Mouse (Mus musculus) liver, embryonic 11.5 days (tissue): ENCODE measurements around the gene Kcnq4. TPM values are rescaled to one million over a fixed set of nuclear protein-coding genes. Genes with fewer than 3 reads are reported as not detected.
A peak's percentile ranks its signal among the peaks of the same experiment; 100 is the strongest.

Source experiments
- ATAC-seq: fragments of 200-750 bp; cut with Nextera tagmentation; replicated peaks from 2 replicates; pipeline ENCODE4 v1.8.0; 2017; ENCODE audit warnings: moderate number of reproducible peaks, mild to moderate bottlenecking, moderate TSS enrichment, moderate library complexity; ENCODE audit not compliant: low FRiP score
- DNase-seq: peaks from one replicate; pipeline ENCODE4 v3.0.0-alpha.2; 2017; ENCODE audit warnings: low spot score
- H3K27ac ChIP-seq: fragments of 300-500 bp; sonication (generic); 2 replicates; pipeline ENCODE4 v1.5.1; 2014; ENCODE audit warnings: mild to moderate bottlenecking, low read depth, low read length, control low read depth
- H3K27me3 ChIP-seq: fragments of 300-500 bp; sonication (generic); replicated peaks from 2 replicates; pipeline ENCODE4 v1.6.1; 2014; ENCODE audit warnings: low read length, mixed read lengths; ENCODE audit not compliant: control insufficient read depth, insufficient read depth
- H3K36me3 ChIP-seq: fragments of 300-500 bp; sonication (generic); 2 replicates; pipeline ENCODE4 v1.6.1; 2014; ENCODE audit warnings: mild to moderate bottlenecking, low read length, moderate library complexity, mixed read lengths; ENCODE audit not compliant: control insufficient read depth, insufficient read depth
- H3K4me1 ChIP-seq: fragments of 300-500 bp; sonication (generic); replicated peaks from 2 replicates; pipeline ENCODE4 v1.6.1; 2014; ENCODE audit warnings: low read length, mixed read lengths; ENCODE audit not compliant: control insufficient read depth, insufficient read depth
- H3K4me2 ChIP-seq: fragments of 300-500 bp; sonication (generic); 2 replicates; pipeline ENCODE4 v1.6.1; 2014; ENCODE audit warnings: mild to moderate bottlenecking, control low read depth, moderate library complexity
- H3K4me3 ChIP-seq: fragments of 300-500 bp; sonication (generic); 2 replicates; pipeline ENCODE4 v1.5.1; 2014; ENCODE audit warnings: low read depth, low read length, control low read depth
- H3K9ac ChIP-seq: fragments of 300-500 bp; sonication (generic); 2 replicates; pipeline ENCODE4 v1.6.1; 2014; ENCODE audit warnings: low read depth, low read length, control low read depth
- H3K9me3 ChIP-seq: fragments of 300-500 bp; sonication (generic); 2 replicates; pipeline ENCODE4 v1.6.1; 2016; ENCODE audit warnings: low read length, inconsistent platforms, mixed read lengths; ENCODE audit not compliant: control insufficient read depth
- WGBS: fragments of 180-500 bp; shearing (Covaris S2); extraction: QIAGEN DNeasy Blood & Tissue Kit; methylation state at CpG from one replicate; pipeline ENCODE4 v1.1.7; 2014; 5-methylcytosine and 5-hydroxymethylcytosine counted together
- polyA plus RNA-seq: library from polyadenylated mRNA; unstranded; fragments of >200 nt; fragmentation: Nextera tagmentation; extraction: Ambion mirVana; gene quantifications from 2 replicates; pipeline ENCODE4 v1.2.1, GENCODE M21; 2014

Kcnq4 gene
- polyA plus RNA-seq, 1 experiment from 2014 or later = 0.90 TPM

GRCm38 (mm10) chr4:120697353-120697752, 51.1 kb downstream of the Kcnq4 start:
- Histone ChIP-seq H3K27me3 (peaks cover 53% of the 10 kb centered on the region), H3K4me1 (no peaks in the 10 kb centered on the region), H3K9me3 (no peaks in the 10 kb centered on the region), H3K4me2 (peak overlapping the region; percentile 63; the same call in 1 of the 2 replicates), H3K4me3 (no peak overlapping the region), H3K27ac (no peak overlapping the region), H3K9ac (no peak overlapping the region), H3K36me3 (no peaks in the 10 kb centered on the region)
- WGBS = 82% methylated on average over 8 of the region's 8 CpGs
- ATAC-seq = no peak
- DNase-seq = no peak

GRCm38 (mm10) chr4:120692717-120693116, 55.7 kb downstream of the Kcnq4 start:
- Histone ChIP-seq H3K4me1 (no peaks in the 10 kb centered on the region), H3K9me3 (no peaks in the 10 kb centered on the region), H3K36me3 (no peaks in the 10 kb centered on the region), H3K4me3 (no peak overlapping the region), H3K27me3 (peaks cover 22% of the 10 kb centered on the region), H3K27ac (no peak overlapping the region), H3K4me2 (no peak overlapping the region), H3K9ac (no peak overlapping the region)
- ATAC-seq (no peak), DNase-seq (no peak)
- 44% methylated on average over 10 of the region's 10 CpGs for WGBS

- no peak for ATAC-seq
- H3K36me3 ChIP-seq = no peaks in the 10 kb centered on the region
- WGBS = 62% methylated on average over 6 of the region's 6 CpGs
- H3K4me2 ChIP-seq = no peak overlapping the region
- H3K4me3 ChIP-seq = no peak overlapping the region
- no peaks in the 10 kb centered on the region; the same call in 1 of the 2 replicates for H3K4me1 ChIP-seq
- no peaks in the 10 kb centered on the region for H3K9me3 ChIP-seq
- H3K9ac ChIP-seq = no peak overlapping the region
- peaks cover 5% of the 10 kb centered on the region for H3K27me3 ChIP-seq
- H3K27ac ChIP-seq = no peak overlapping the region
- DNase-seq = no peak
Measured at GRCm38 (mm10) chr4:120689317-120689716, 59.1 kb downstream of the Kcnq4 start.

GRCm38 (mm10) chr4:120687282-120687681, 61.1 kb downstream of the Kcnq4 start:
- Histone ChIP-seq H3K4me3 (no peak overlapping the region), H3K9me3 (no peaks in the 10 kb centered on the region), H3K27ac (no peak overlapping the region), H3K36me3 (no peaks in the 10 kb centered on the region), H3K9ac (no peak overlapping the region), H3K4me2 (no peak overlapping the region), H3K4me1 (peaks cover 6% of the 10 kb centered on the region), H3K27me3 (no peaks in the 10 kb centered on the region; the same call in 1 of the 2 replicates)
- WGBS = 60% methylated on average over 6 of the region's 6 CpGs
- DNase-seq = no peak
- no peak for ATAC-seq

- peak overlapping the region; percentile 77 for H3K27ac ChIP-seq
- no peak overlapping the region; the same call in 1 of the 2 replicates for H3K4me3 ChIP-seq
- no peaks in the 10 kb centered on the region for H3K9me3 ChIP-seq
- WGBS = 28% methylated on average over 9 of the region's 9 CpGs
- H3K4me2 ChIP-seq = peak overlapping the region; percentile 60
- no peak overlapping the region for H3K9ac ChIP-seq
- no peaks in the 10 kb centered on the region for H3K36me3 ChIP-seq
- ATAC-seq = peak; percentile 84
- DNase-seq = peak; percentile 45
- H3K4me1 ChIP-seq = peaks cover 9% of the 10 kb centered on the region
- H3K27me3 ChIP-seq = no peaks in the 10 kb centered on the region
Measured at GRCm38 (mm10) chr4:120683278-120683997, 65.0 kb downstream of the Kcnq4 start.

GRCm38 (mm10) chr4:120682168-120682567, 66.2 kb downstream of the Kcnq4 start:
- peak; percentile 8; the same call in 1 of the 2 replicates for ATAC-seq
- peak; percentile 73 for DNase-seq
- Histone ChIP-seq H3K4me3 (0 out of 2 replicates have a peak overlapping the region, but pooled peaks have one; percentile 25), H3K27me3 (no peaks in the 10 kb centered on the region), H3K4me1 (peaks cover 12% of the 10 kb centered on the region), H3K9me3 (no peaks in the 10 kb centered on the region), H3K9ac (peak overlapping the region; percentile 36; the same call in 1 of the 2 replicates), H3K4me2 (peak overlapping the region; percentile 60), H3K27ac (no peak overlapping the region), H3K36me3 (no peaks in the 10 kb centered on the region)
- WGBS = 25% methylated on average over 10 of the region's 10 CpGs

- no peak overlapping the region for H3K4me2 ChIP-seq
- peaks cover 15% of the 10 kb centered on the region for H3K4me1 ChIP-seq
- H3K27ac ChIP-seq = no peak overlapping the region
- no peaks in the 10 kb centered on the region for H3K36me3 ChIP-seq
- no peaks in the 10 kb centered on the region for H3K9me3 ChIP-seq
- ATAC-seq (no peak), DNase-seq (no peak)
- no peak overlapping the region for H3K4me3 ChIP-seq
- H3K27me3 ChIP-seq = no peaks in the 10 kb centered on the region
- no peak overlapping the region for H3K9ac ChIP-seq
- WGBS = 54% methylated on average over 7 of the region's 7 CpGs
Measured at GRCm38 (mm10) chr4:120680953-120681352, 67.5 kb downstream of the Kcnq4 start.

GRCm38 (mm10) chr4:120675640-120676039, 72.8 kb downstream of the Kcnq4 start:
- Histone ChIP-seq H3K9me3 (no peaks in the 10 kb centered on the region), H3K27ac (peak overlapping the region; percentile 84), H3K36me3 (no peaks in the 10 kb centered on the region), H3K4me3 (no peak overlapping the region), H3K4me1 (peaks cover 31% of the 10 kb centered on the region), H3K4me2 (peak overlapping the region; percentile 8), H3K9ac (no peak overlapping the region), H3K27me3 (no peaks in the 10 kb centered on the region)
- ATAC-seq (peak; percentile 60), DNase-seq (no peak)
- WGBS = 37% methylated on average over 2 of the region's 2 CpGs
